Mouse (Mus musculus): ENCODE results near the gene Tor1b.

- peak; percentile 60; the same call in 1 of the 2 replicates for TF ChIP-seq POLR2A (IDR thresholded peaks at IDR 0.05; ENCODE audit: control insufficient read depth, extremely low read depth, insufficient read depth, low read length, poor library complexity)
- no peak for TF ChIP-seq CTCF (IDR thresholded peaks at IDR 0.05; ENCODE audit: borderline replicate concordance, control insufficient read depth, extremely low read depth, insufficient read depth, low read length, poor library complexity)
These were observed 14.9 kb downstream of the Tor1b start, which contains the start of gene Tor1a for GRCm38 (mm10) chr2:30967352-30968327.

Measured in thymus, adult 2 months (tissue).